Mouse (Mus musculus): Measurements from ENCODE around the gene Yy1. TPM values are rescaled to one million over a fixed set of nuclear protein-coding genes. Genes with fewer than 3 reads are reported as not detected.
A peak's percentile ranks its signal among the peaks of the same experiment; 100 is the strongest.

The Yy1 gene
- total and polyA plus RNA-seq, 3 experiments = 59.3 to 169 (median 60.8) TPM

DNA sequence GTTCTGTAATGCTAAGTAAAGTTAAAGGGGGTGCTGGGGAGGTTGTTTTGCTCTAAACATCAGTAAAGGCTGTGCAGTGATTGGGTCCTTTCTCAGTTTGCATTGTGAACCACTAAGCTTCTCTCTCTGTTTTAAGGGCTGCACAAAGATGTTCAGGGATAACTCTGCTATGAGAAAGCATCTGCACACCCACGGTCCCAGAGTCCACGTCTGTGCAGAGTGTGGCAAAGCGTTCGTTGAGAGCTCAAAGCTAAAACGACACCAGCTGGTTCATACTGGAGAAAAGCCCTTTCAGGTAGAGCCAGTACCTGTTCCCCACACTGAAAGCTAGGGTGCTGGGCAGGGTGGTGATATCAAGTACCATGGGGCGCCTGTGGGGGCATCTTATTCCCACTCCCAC lies 21.7 kb downstream of the Yy1 start:
- H3K4me1 ChIP-seq (ENCODE audit: insufficient read depth, low read depth, low read length) = peaks cover 46% of the 10 kb centered on the region
- H3K36me3 ChIP-seq (replicated peaks) = peaks cover 89% of the 10 kb centered on the region
- no peak overlapping the region for H3K4me3 ChIP-seq (ENCODE audit: low read depth, low read length)
- ATAC-seq (ENCODE audit: extremely low read depth, insufficient number of reproducible peaks, low FRiP score, poor library complexity, severe bottlenecking) (no peak), DNase-seq (ENCODE audit: low spot score) (no peak)
- TF ChIP-seq POLR2AphosphoS5 (IDR thresholded peaks at IDR 0.05; ENCODE audit: insufficient replicate concordance, low read depth, low read length) (no peak), TAL1 (conservative IDR thresholded peaks at IDR 0.05; ENCODE audit: low read depth, low read length) (no peak), CTCF (IDR thresholded peaks at IDR 0.05; ENCODE audit: low read depth, low read length) (no peak), GATA2 (IDR thresholded peaks at IDR 0.05; ENCODE audit: borderline replicate concordance, low read depth, low read length) (no peak), GATA1 (IDR thresholded peaks at IDR 0.05; ENCODE audit: borderline replicate concordance, low read length) (no peak)
- H3K27me3 ChIP-seq (ENCODE audit: insufficient read depth, low read length) = no peaks in the 10 kb centered on the region
- H3K9me3 ChIP-seq (replicated peaks) = no peaks in the 10 kb centered on the region

DNA sequence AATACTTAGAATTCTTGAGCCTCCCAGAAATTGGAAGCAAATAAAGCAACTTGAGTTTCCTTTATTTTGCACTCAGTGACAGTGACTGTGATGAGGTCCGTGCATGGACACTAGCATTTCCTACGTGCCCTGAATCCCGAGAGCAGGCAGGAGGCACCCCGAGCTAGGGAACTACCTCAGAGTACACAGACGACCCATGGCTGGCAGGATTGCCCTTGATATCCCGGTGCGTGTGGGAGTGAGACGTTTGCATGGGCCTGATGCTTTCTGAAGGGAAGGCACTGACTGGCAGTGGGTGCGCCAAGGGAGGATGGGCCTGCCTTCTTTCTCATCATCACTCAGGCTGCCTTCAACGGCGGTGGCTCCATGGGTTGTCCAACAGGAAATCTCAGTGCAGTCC lies 23.8 kb downstream of the Yy1 start:
- TF ChIP-seq POLR2AphosphoS5 (IDR thresholded peaks at IDR 0.05; ENCODE audit: insufficient replicate concordance, low read depth, low read length) (no peak), GATA1 (IDR thresholded peaks at IDR 0.05; ENCODE audit: borderline replicate concordance, low read length) (no peak), CTCF (IDR thresholded peaks at IDR 0.05; ENCODE audit: low read depth, low read length) (no peak), GATA2 (IDR thresholded peaks at IDR 0.05; ENCODE audit: borderline replicate concordance, low read depth, low read length) (no peak), TAL1 (conservative IDR thresholded peaks at IDR 0.05; ENCODE audit: low read depth, low read length) (no peak)
- Histone ChIP-seq H3K4me1 (ENCODE audit: insufficient read depth, low read depth, low read length) (peaks cover 35% of the 10 kb centered on the region), H3K9me3 (replicated peaks) (no peaks in the 10 kb centered on the region), H3K27me3 (ENCODE audit: insufficient read depth, low read length) (no peaks in the 10 kb centered on the region), H3K36me3 (replicated peaks) (peaks cover 90% of the 10 kb centered on the region), H3K4me3 (ENCODE audit: low read depth, low read length) (no peak overlapping the region)
- DNase-seq (ENCODE audit: low spot score) = no peak
- ATAC-seq (ENCODE audit: extremely low read depth, insufficient number of reproducible peaks, low FRiP score, poor library complexity, severe bottlenecking) = no peak

DNA sequence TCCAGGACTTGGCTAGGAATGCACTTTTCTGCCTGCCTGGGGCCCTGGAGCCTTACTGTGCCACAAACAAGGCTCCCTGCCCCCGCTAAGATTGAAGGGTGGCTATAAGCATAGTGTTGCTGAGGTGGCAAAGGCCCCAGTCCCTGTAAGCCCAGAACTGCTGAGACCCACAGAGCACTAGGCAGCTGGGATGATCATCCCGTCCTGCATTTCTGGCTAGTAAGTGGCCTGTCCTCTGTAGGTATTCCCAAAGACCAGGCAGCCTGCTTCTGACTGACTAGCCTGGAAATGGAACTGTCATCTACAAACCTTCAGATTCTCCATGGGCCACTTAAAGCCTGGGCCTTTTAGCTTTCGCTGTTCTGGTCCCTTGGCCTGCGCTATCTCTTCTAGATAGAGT lies 27.7 kb downstream of the Yy1 start:
- H3K4me3 ChIP-seq (ENCODE audit: low read depth, low read length) = no peak overlapping the region
- TF ChIP-seq POLR2AphosphoS5 (IDR thresholded peaks at IDR 0.05; ENCODE audit: insufficient replicate concordance, low read depth, low read length) (0 out of 2 replicates have a peak, but pooled peaks have one; percentile 44), GATA2 (IDR thresholded peaks at IDR 0.05; ENCODE audit: borderline replicate concordance, low read depth, low read length) (no peak)
- no peaks in the 10 kb centered on the region for H3K9me3 ChIP-seq (replicated peaks)
- DNase-seq (ENCODE audit: low spot score) (no peak), ATAC-seq (ENCODE audit: extremely low read depth, insufficient number of reproducible peaks, low FRiP score, poor library complexity, severe bottlenecking) (no peak; the same call in 1 of the 2 replicates)
- no peaks in the 10 kb centered on the region for H3K27me3 ChIP-seq (ENCODE audit: insufficient read depth, low read length)
- H3K36me3 ChIP-seq (replicated peaks) = peaks cover 84% of the 10 kb centered on the region
- H3K4me1 ChIP-seq (ENCODE audit: insufficient read depth, low read depth, low read length) = peaks cover 23% of the 10 kb centered on the region

DNA sequence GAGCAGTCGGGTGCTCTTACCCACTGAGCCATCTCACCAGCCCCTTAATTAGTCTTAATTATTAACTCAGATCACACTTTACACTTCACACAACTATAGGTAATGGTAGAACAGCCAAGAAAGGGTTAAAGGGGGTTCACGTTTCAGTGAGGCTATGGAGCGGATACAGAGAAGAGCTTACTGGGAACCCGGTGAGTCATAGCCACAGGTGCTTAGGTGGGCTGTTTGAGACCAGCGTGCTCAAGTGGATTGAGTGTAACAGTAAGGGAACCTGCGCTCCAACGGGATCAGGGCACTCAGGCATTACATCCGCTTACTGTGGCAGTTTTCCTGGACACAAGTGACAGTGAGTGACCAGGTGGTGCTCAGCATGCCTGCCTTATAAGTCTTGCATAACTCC lies 30.3 kb downstream of the Yy1 start:
- TF ChIP-seq GATA1 (IDR thresholded peaks at IDR 0.05; ENCODE audit: borderline replicate concordance, low read length) = no peak
- no peak for TF ChIP-seq TAL1 (conservative IDR thresholded peaks at IDR 0.05; ENCODE audit: low read depth, low read length)
- TF ChIP-seq POLR2AphosphoS5 (IDR thresholded peaks at IDR 0.05; ENCODE audit: insufficient replicate concordance, low read depth, low read length) = no peak
- TF ChIP-seq CTCF (IDR thresholded peaks at IDR 0.05; ENCODE audit: low read depth, low read length) = no peak
- TF ChIP-seq GATA2 (IDR thresholded peaks at IDR 0.05; ENCODE audit: borderline replicate concordance, low read depth, low read length) = no peak
- no peaks in the 10 kb centered on the region for H3K27me3 ChIP-seq (ENCODE audit: insufficient read depth, low read length)
- no peak overlapping the region for H3K4me3 ChIP-seq (ENCODE audit: low read depth, low read length)
- peaks cover 7% of the 10 kb centered on the region; the same call in 1 of the 2 replicates for H3K9me3 ChIP-seq (replicated peaks)
- no peak for ATAC-seq (ENCODE audit: extremely low read depth, insufficient number of reproducible peaks, low FRiP score, poor library complexity, severe bottlenecking)
- no peak for DNase-seq (ENCODE audit: low spot score)
- H3K36me3 ChIP-seq (replicated peaks) = peaks cover 92% of the 10 kb centered on the region
- H3K4me1 ChIP-seq (ENCODE audit: insufficient read depth, low read depth, low read length) = peaks cover 16% of the 10 kb centered on the region; the same call in 1 of the 2 replicates

DNA sequence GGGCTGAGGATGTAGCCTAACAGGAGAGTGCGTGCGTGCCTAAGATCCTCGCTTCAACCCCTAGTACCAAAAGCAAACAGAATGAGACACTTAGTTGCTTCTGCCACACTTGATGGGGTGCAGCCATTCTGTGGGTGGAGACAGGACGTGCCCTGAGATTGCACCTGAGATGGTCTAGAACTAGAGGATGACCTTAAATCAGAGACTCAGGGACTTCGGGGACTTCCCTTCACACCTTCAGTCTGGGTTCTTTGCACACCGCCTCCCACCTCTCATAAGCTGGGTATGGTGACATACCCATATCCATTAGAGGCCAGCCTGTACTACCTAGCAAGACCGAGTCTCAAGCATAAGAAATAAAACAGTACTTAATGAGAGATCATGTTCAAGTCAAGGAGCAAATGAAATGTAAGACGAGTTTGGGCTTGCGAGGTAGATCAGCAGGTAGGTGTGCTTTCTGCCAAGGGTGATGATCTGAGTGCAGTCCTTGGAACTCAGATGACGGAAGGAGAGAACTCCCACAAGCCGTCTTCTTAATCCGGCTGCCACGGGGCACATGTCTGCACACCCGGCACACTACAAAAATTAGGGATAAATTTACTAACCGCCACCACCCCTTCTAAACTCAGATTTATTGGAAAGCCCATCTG lies 31.6 kb downstream of the Yy1 start:
- Histone ChIP-seq H3K36me3 (replicated peaks) (peaks cover 91% of the 10 kb centered on the region), H3K4me1 (ENCODE audit: insufficient read depth, low read depth, low read length) (peaks cover 7% of the 10 kb centered on the region; the same call in 1 of the 2 replicates), H3K4me3 (ENCODE audit: low read depth, low read length) (no peak overlapping the region), H3K9me3 (replicated peaks) (peaks cover 7% of the 10 kb centered on the region; the same call in 1 of the 2 replicates), H3K27me3 (ENCODE audit: insufficient read depth, low read length) (no peaks in the 10 kb centered on the region)
- TF ChIP-seq GATA1 (IDR thresholded peaks at IDR 0.05; ENCODE audit: borderline replicate concordance, low read length) (no peak), GATA2 (IDR thresholded peaks at IDR 0.05; ENCODE audit: borderline replicate concordance, low read depth, low read length) (no peak), CTCF (IDR thresholded peaks at IDR 0.05; ENCODE audit: low read depth, low read length) (no peak), TAL1 (conservative IDR thresholded peaks at IDR 0.05; ENCODE audit: low read depth, low read length) (no peak), POLR2AphosphoS5 (IDR thresholded peaks at IDR 0.05; ENCODE audit: insufficient replicate concordance, low read depth, low read length) (no peak)
- ATAC-seq (ENCODE audit: extremely low read depth, insufficient number of reproducible peaks, low FRiP score, poor library complexity, severe bottlenecking) = no peak
- no peak for DNase-seq (ENCODE audit: low spot score)

DNA sequence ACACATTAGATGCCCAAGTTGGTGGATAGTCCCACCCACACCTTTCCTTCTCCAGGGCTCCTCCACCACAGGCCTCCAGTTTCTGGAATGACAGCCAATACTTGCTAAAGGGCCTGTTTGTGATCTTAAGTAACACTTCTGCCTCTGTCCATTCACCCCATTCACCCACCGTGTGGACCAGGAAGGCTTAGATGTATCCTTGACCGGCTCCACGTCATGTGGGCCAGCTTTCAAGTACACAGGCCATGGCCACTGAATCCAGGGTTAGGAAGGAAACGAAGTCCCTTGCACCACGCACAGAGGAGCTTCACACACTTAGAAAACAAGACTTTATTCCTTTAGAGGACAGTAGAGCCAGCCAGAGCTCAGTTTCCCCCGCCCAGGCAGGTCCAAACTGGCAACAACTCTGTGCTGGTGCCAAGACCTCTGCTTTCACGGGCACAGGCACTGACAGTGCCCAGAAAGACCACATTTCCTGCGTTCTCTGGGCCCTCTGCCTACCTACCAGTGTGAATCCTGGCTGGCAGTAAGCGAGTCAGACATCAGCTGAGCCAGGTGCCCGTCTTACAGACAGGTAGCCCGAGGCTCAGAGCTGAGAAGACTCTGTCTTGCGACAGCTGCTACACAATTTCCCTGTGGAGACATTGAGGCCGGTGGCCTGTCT lies 32.9 kb downstream of the Yy1 start:
- TF ChIP-seq POLR2AphosphoS5 (IDR thresholded peaks at IDR 0.05; ENCODE audit: insufficient replicate concordance, low read depth, low read length) = no peak
- no peak for TF ChIP-seq GATA1 (IDR thresholded peaks at IDR 0.05; ENCODE audit: borderline replicate concordance, low read length)
- no peak for TF ChIP-seq GATA2 (IDR thresholded peaks at IDR 0.05; ENCODE audit: borderline replicate concordance, low read depth, low read length)
- TF ChIP-seq CTCF (IDR thresholded peaks at IDR 0.05; ENCODE audit: low read depth, low read length) = no peak
- TF ChIP-seq TAL1 (conservative IDR thresholded peaks at IDR 0.05; ENCODE audit: low read depth, low read length) = no peak
- ATAC-seq (ENCODE audit: extremely low read depth, insufficient number of reproducible peaks, low FRiP score, poor library complexity, severe bottlenecking) (no peak), DNase-seq (ENCODE audit: low spot score) (no peak)
- Histone ChIP-seq H3K36me3 (replicated peaks) (peaks cover 90% of the 10 kb centered on the region), H3K27me3 (ENCODE audit: insufficient read depth, low read length) (no peaks in the 10 kb centered on the region), H3K4me1 (ENCODE audit: insufficient read depth, low read depth, low read length) (no peaks in the 10 kb centered on the region; the same call in 1 of the 2 replicates), H3K4me3 (ENCODE audit: low read depth, low read length) (no peak overlapping the region), H3K9me3 (replicated peaks) (peaks cover 7% of the 10 kb centered on the region; the same call in 1 of the 2 replicates)

All from G1E (cell line).